Mouse (Mus musculus) MEL (cell line): ENCODE measurements around the gene Scgb1b30. TPM values are rescaled to one million over a fixed set of nuclear protein-coding genes. Genes with fewer than 3 reads are reported as not detected.

Experiments used
- DNase-seq: peaks from one replicate; pipeline ENCODE4 v3.0.0; 2011; ENCODE audit warnings: low read depth, low spot score
- H3K27ac ChIP-seq: 2 replicates; pipeline ENCODE4 v1.5.1; 2012; ENCODE audit warnings: low read depth, mild to moderate bottlenecking, control low read depth, low read length, moderate library complexity; ENCODE audit not compliant: control insufficient read depth
- H3K27me3 ChIP-seq, 2 experiments: fragments of 150-350 bp in 1 of 2; sonication (generic) in 1 of 2; 2 replicates each; pipeline ENCODE4 v1.6.1; 2012; ENCODE audit warnings: low read length in 2 of 2, mild to moderate bottlenecking in 2 of 2, improper control_type of control experiment in 1 of 2, moderate library complexity in 1 of 2; ENCODE audit not compliant: insufficient read depth in 2 of 2, control insufficient read depth in 1 of 2
- H3K36me3 ChIP-seq, 2 experiments: 2 replicates each; pipeline ENCODE4 v1.6.1; 2012 to 2014; ENCODE audit warnings: low read length in 2 of 2, improper control_type of control experiment in 1 of 2, inconsistent platforms in 1 of 2, mild to moderate bottlenecking in 1 of 2; ENCODE audit not compliant: insufficient read depth in 2 of 2, control insufficient read depth in 1 of 2
- H3K4me1 ChIP-seq, 2 experiments: fragments of 150-350 bp in 1 of 2; sonication (generic) in 1 of 2; 2 replicates each; pipeline ENCODE4 v1.6.1; 2012; ENCODE audit warnings: low read length in 2 of 2, improper control_type of control experiment in 1 of 2, mild to moderate bottlenecking in 1 of 2; ENCODE audit not compliant: insufficient read depth in 2 of 2, control insufficient read depth in 1 of 2
- H3K4me3 ChIP-seq, 2 experiments: fragments of 150-350 bp in 1 of 2; sonication (generic) in 1 of 2; 2 replicates each; pipeline ENCODE4 v1.5.1; 2012; ENCODE audit warnings: low read depth in 2 of 2, low read length in 2 of 2, mild to moderate bottlenecking in 2 of 2, moderate library complexity in 2 of 2, control low read depth in 1 of 2, improper control_type of control experiment in 1 of 2; ENCODE audit not compliant: control insufficient read depth in 1 of 2, insufficient read depth in 1 of 2
- H3K79me2 ChIP-seq: 2 replicates; pipeline ENCODE4 v1.6.1; 2012; ENCODE audit warnings: mild to moderate bottlenecking, low read length, moderate library complexity; ENCODE audit not compliant: control insufficient read depth, poor library complexity, insufficient read depth
- H3K9ac ChIP-seq: 2 replicates; pipeline ENCODE4 v1.6.1; 2012; ENCODE audit warnings: low read depth, mild to moderate bottlenecking, control low read depth, low read length, moderate library complexity; ENCODE audit not compliant: control insufficient read depth, poor library complexity, severe bottlenecking
- H3K9me3 ChIP-seq: fragments of 150-350 bp; sonication (generic); replicated peaks from 2 replicates; pipeline ENCODE4 v1.6.1; 2012; ENCODE audit warnings: mild to moderate bottlenecking, low read length, improper control_type of control experiment, moderate library complexity; ENCODE audit not compliant: insufficient read depth
- BHLHE40 ChIP-seq: IDR thresholded peaks from 2 replicates; pipeline ENCODE4 v1.6.1; 2012; ENCODE audit warnings: low read depth, mild to moderate bottlenecking, inconsistent platforms, low read length, improper control_type of control experiment, borderline replicate concordance
- CHD1 ChIP-seq: IDR thresholded peaks from 2 replicates; pipeline ENCODE4 v1.6.1; 2012; ENCODE audit warnings: low read depth, mild to moderate bottlenecking, inconsistent platforms, low read length, improper control_type of control experiment
- CHD2 ChIP-seq: IDR thresholded peaks from 2 replicates; pipeline ENCODE4 v1.6.1; 2011; ENCODE audit warnings: low read length, improper control_type of control experiment
- ELF1 ChIP-seq: IDR thresholded peaks from 2 replicates; pipeline ENCODE4 v1.6.1; 2014; ENCODE audit warnings: low read depth, mild to moderate bottlenecking, inconsistent platforms, low read length, improper control_type of control experiment, moderate library complexity
- EP300 ChIP-seq, 2 experiments: IDR thresholded peaks; 2 replicates each; pipeline ENCODE4 v1.6.1; 2011; ENCODE audit warnings: improper control_type of control experiment in 2 of 2, low read length in 2 of 2, low read depth in 1 of 2, mild to moderate bottlenecking in 1 of 2
- ETS1 ChIP-seq: IDR thresholded peaks from 2 replicates; pipeline ENCODE4 v1.6.1; 2012; ENCODE audit warnings: low read depth, mild to moderate bottlenecking, inconsistent platforms, low read length, improper control_type of control experiment, moderate library complexity
- GABPA ChIP-seq: IDR thresholded peaks from 2 replicates; pipeline ENCODE4 v1.6.1; 2012; ENCODE audit warnings: low read depth, mild to moderate bottlenecking, inconsistent platforms, low read length, improper control_type of control experiment, moderate library complexity
- GATA1 ChIP-seq: IDR thresholded peaks from 2 replicates; pipeline ENCODE4 v1.6.1; 2011; ENCODE audit warnings: low read depth, low read length, improper control_type of control experiment
- HCFC1 ChIP-seq: IDR thresholded peaks from 2 replicates; pipeline ENCODE4 v1.6.1; 2012; ENCODE audit warnings: low read depth, mild to moderate bottlenecking, inconsistent platforms, low read length, improper control_type of control experiment, moderate library complexity
- KAT2A ChIP-seq: conservative IDR thresholded peaks from 2 replicates; pipeline ENCODE4 v1.6.1; 2012; ENCODE audit warnings: low read depth, low read length, improper control_type of control experiment, inconsistent platforms
- MAFK ChIP-seq: IDR thresholded peaks from 2 replicates; pipeline ENCODE4 v1.6.1; 2011; ENCODE audit warnings: low read depth, mild to moderate bottlenecking, low read length, improper control_type of control experiment, borderline replicate concordance
- MAX ChIP-seq: IDR thresholded peaks from 2 replicates; pipeline ENCODE4 v1.6.1; 2011; ENCODE audit warnings: low read length, improper control_type of control experiment
- MXI1 ChIP-seq: IDR thresholded peaks from 2 replicates; pipeline ENCODE4 v1.6.1; 2011; ENCODE audit warnings: mild to moderate bottlenecking, low read depth, low read length, improper control_type of control experiment
- NELFE ChIP-seq: IDR thresholded peaks from 2 replicates; pipeline ENCODE4 v1.6.1; 2011; ENCODE audit warnings: low read depth, low read length, improper control_type of control experiment
- NRF1 ChIP-seq: IDR thresholded peaks from 2 replicates; pipeline ENCODE4 v1.6.1; 2014; ENCODE audit warnings: low read depth, mild to moderate bottlenecking, inconsistent platforms, low read length, improper control_type of control experiment, moderate library complexity; ENCODE audit not compliant: poor library complexity, insufficient read depth, severe bottlenecking
- POLR2AphosphoS2 ChIP-seq: IDR thresholded peaks from 2 replicates; pipeline ENCODE4 v1.6.1; 2011; ENCODE audit warnings: low read length, improper control_type of control experiment
- RAD21 ChIP-seq: IDR thresholded peaks from 2 replicates; pipeline ENCODE4 v1.6.1; 2011; ENCODE audit warnings: mild to moderate bottlenecking, low read depth, low read length, improper control_type of control experiment
- SMC3 ChIP-seq: IDR thresholded peaks from 2 replicates; pipeline ENCODE4 v1.6.1; 2011; ENCODE audit warnings: low read depth, low read length, improper control_type of control experiment
- TAL1 ChIP-seq: IDR thresholded peaks from 2 replicates; pipeline ENCODE4 v1.6.1; 2012; ENCODE audit warnings: mild to moderate bottlenecking, inconsistent platforms, low read length, moderate library complexity, mixed read lengths
- TBP ChIP-seq: IDR thresholded peaks from 2 replicates; pipeline ENCODE4 v1.8.0; 2011; ENCODE audit warnings: low read depth, low read length, improper control_type of control experiment
- UBTF ChIP-seq: IDR thresholded peaks from 2 replicates; pipeline ENCODE4 v1.6.1; 2012; ENCODE audit warnings: low read depth, mild to moderate bottlenecking, inconsistent platforms, low read length, improper control_type of control experiment, moderate library complexity, borderline replicate concordance; ENCODE audit not compliant: insufficient read depth
- USF2 ChIP-seq, 2 experiments: IDR thresholded peaks; 2 replicates each; pipeline ENCODE4 v1.6.1; 2011 to 2012; ENCODE audit warnings: improper control_type of control experiment in 2 of 2, low read length in 2 of 2, borderline replicate concordance in 1 of 2, inconsistent platforms in 1 of 2, low read depth in 1 of 2, mild to moderate bottlenecking in 1 of 2; ENCODE audit not compliant: insufficient read depth in 1 of 2
- ZKSCAN1 ChIP-seq: IDR thresholded peaks from 2 replicates; pipeline ENCODE4 v1.6.1; 2012; ENCODE audit warnings: low read depth, mild to moderate bottlenecking, inconsistent platforms, low read length, improper control_type of control experiment, moderate library complexity
- ZMIZ1 ChIP-seq: IDR thresholded peaks from 2 replicates; pipeline ENCODE4 v1.6.1; 2012; ENCODE audit warnings: low read depth, mild to moderate bottlenecking, inconsistent platforms, low read length, improper control_type of control experiment, moderate library complexity
- ZNF384 ChIP-seq: IDR thresholded peaks from 2 replicates; pipeline ENCODE4 v1.6.1; 2012; ENCODE audit warnings: low read depth, mild to moderate bottlenecking, inconsistent platforms, low read length, improper control_type of control experiment
- polyA plus RNA-seq, 2 experiments: library from polyadenylated mRNA; stranded (reverse) in 1 of 2; unstranded in 1 of 2; fragments of >175 nt in 1 of 2; fragments of >200 nt in 1 of 2; gene quantifications; 2 replicates each; pipeline versions ENCODE4 v1.2.1 to v1.2.4; 2012; ENCODE audit warnings: low replicate concordance in 2 of 2, low read depth in 1 of 2; ENCODE audit not compliant: insufficient read length in 2 of 2, insufficient read depth in 1 of 2, missing spikeins in 1 of 2
- total RNA-seq: library from RNA; depleted of rRNA; stranded (reverse); fragments of 300-350 nt; gene quantifications from 2 replicates; pipeline ENCODE4 v1.2.3, GENCODE M21; 2012

The Scgb1b30 gene
- total and polyA plus RNA-seq, 3 experiments: not detected

DNA sequence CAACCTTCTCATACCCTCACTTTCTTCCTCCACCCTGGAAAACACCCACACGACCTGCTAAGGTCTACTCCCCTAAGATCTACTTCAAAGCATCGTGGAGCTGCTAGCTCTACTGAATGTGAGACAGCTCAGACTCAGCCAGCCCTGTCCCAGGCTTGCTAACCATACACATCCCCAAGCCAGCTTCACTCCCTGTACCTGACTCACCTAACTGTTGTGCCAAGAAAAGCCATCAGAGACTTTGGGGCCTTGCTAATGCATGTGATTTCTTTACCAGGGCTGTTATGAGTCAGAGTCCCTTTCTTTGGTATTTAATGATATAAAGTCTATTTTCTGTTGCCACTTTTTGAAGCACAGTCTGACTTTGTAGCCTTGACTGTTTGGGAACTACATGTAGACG is 35.9 kb downstream of the Scgb1b30 start:
- no peaks in the 10 kb centered on the region for H3K27me3 ChIP-seq
- H3K4me3 ChIP-seq: no peak overlapping the region
- no peaks in the 10 kb centered on the region for H3K4me1 ChIP-seq
- H3K79me2 ChIP-seq: no peaks in the 10 kb centered on the region
- no peak for DNase-seq
- no peaks in the 10 kb centered on the region for H3K36me3 ChIP-seq
- TF ChIP-seq TBP (no peak), GABPA (no peak), UBTF (no peak), CHD2 (no peak), ZKSCAN1 (no peak), ZNF384 (no peak), ETS1 (no peak), MAFK (no peak), KAT2A (no peak), MXI1 (no peak), TAL1 (no peak), CHD1 (no peak)
- H3K27ac ChIP-seq: no peak overlapping the region
- H3K9ac ChIP-seq: no peak overlapping the region
- H3K9me3 ChIP-seq: no peaks in the 10 kb centered on the region

DNA sequence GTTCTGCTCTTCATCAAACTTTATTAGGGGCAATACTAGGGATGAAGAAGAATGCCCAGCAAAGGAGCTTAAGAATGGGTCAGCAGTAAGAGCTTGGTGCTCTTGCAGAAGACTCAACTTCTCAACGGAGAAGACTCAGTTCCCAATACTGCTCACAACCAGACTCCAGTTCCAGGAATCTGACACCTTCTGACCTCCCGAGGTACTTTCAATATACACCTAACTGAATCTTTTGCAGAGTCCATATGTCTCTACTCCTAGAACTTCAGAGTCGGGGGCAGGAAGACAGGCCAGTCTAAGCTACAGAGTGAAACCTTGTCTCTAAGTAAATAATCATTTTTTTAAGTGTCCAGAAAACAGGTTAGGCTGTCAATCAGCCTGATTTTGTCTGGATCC is 36.7 kb downstream of the Scgb1b30 start:
- no peak overlapping the region for H3K27ac ChIP-seq
- H3K4me1 ChIP-seq: no peaks in the 10 kb centered on the region
- no peaks in the 10 kb centered on the region for H3K79me2 ChIP-seq
- DNase-seq: no peak
- H3K9ac ChIP-seq: no peak overlapping the region
- no peak overlapping the region for H3K4me3 ChIP-seq
- H3K9me3 ChIP-seq: no peaks in the 10 kb centered on the region
- no peaks in the 10 kb centered on the region for H3K27me3 ChIP-seq
- TF ChIP-seq NRF1 (no peak), SMC3 (no peak), ZKSCAN1 (no peak), ETS1 (no peak), MAFK (no peak), MAX (no peak), USF2 (IDR thresholded peaks at IDR 0.05; ENCODE audit: borderline replicate concordance in 1 of 2, insufficient read depth in 1 of 2, low read depth in 1 of 2, low read length in 2 of 2) (no peak), TBP (no peak), HCFC1 (no peak), BHLHE40 (no peak), ZMIZ1 (no peak), KAT2A (no peak), CHD2 (no peak), GABPA (no peak), GATA1 (no peak), ELF1 (no peak), RAD21 (no peak), NELFE (no peak), EP300 (IDR thresholded peaks at IDR 0.05; ENCODE audit: low read depth in 1 of 2, low read length in 2 of 2) (no peak), POLR2AphosphoS2 (no peak)
- H3K36me3 ChIP-seq: no peaks in the 10 kb centered on the region
